ENCODE assay signal across 10 mouse cellular contexts in the genomic region with DNA sequence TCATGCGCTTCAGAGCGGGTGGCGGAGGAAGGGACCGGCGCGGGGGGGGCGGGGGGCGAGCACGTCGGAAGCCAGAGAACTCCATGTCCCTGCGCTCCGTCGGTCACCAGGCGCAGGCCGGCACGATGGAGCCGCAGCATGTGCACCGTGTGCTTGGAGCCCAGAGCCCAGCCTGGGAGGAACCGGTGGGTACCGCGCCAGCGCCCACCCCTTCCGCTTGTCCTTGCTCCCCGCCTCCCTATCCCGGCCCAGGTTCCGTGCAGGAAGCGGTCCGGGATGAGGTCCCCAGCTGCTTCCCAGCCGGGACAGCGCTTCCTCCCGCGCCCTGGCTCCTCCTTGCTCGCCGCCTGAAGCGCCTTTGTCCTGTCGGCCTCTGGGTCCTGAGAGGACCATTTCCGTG. TPM values are rescaled to one million over a fixed set of nuclear protein-coding genes. Genes with fewer than 3 reads are reported as not detected.
DNase-seq lines count a peak whose midpoint lies in the region; ATAC-seq lines count a peak whose summit lies in the region.
"Not testable (repeated sequence)": the region's sequence is repeated elsewhere in the genome, so short reads cannot be mapped to it uniquely, and the experiment has no call there.
"Had no signal": no experiment of that assay in that cellular context is flagged by ENCODE, and none has a peak within 500 bp of the region (broad histone marks: within the 10 kb centered on the region; RNA-seq: fewer than 3 reads in every experiment).

A gene (plus strand): TSS at position 101 of the 400 bp plus-strand sequence.

- H3K27me3 ChIP-seq in limb, embryonic 13.5 days; midbrain, embryonic 12.5 days: not testable (repeated sequence)

- H3K9me3 ChIP-seq in limb, embryonic 13.5 days; midbrain, embryonic 12.5 days: not testable (repeated sequence)

- H3K4me1 ChIP-seq in limb, embryonic 13.5 days; midbrain, embryonic 12.5 days: not testable (repeated sequence)

- not testable (repeated sequence) for H3K27ac ChIP-seq in limb, embryonic 13.5 days; midbrain, embryonic 12.5 days (replicated peaks)

- not testable (repeated sequence) for ATAC-seq in limb, embryonic 13.5 days (ENCODE audit: low FRiP score, low read depth); midbrain, embryonic 12.5 days (ENCODE audit: low FRiP score, low read depth)

- DNase-seq in CD4-positive helper T cell, adult 2 months (ENCODE audit: low read depth, low spot score), result peak; percentile 0
- peak; percentile 1 for DNase-seq in embryo, embryonic 10.5 days (ENCODE audit: low spot score)
- peak; percentile 12 for DNase-seq in forelimb bud, embryonic 11.5 days (ENCODE audit: low read depth, low spot score)
- peak; percentile 20 to 22 for DNase-seq in heart, postnatal 10 days
- peak; percentile 3 for DNase-seq in kidney, adult 18-20 months
- peak; percentile 5 for DNase-seq in skeletal muscle tissue, adult 2 months (ENCODE audit: low read depth, low spot score)

- intact Hi-C loops in heart, postnatal 10 days (cut with DNase I), result not testable (repeated sequence)

- peak within 1 kb of the TSS; percentile 61 for H3K4me2 ChIP-seq in limb, embryonic 13.5 days (replicated peaks)
- peak within 1 kb of the TSS; percentile 56 for H3K4me2 ChIP-seq in midbrain, embryonic 12.5 days (replicated peaks)

- H3K9ac ChIP-seq in limb, embryonic 13.5 days, result peak within 1 kb of the TSS; percentile 25; the same call in 1 of the 2 replicates
- 0 out of 2 replicates have a peak within 1 kb of the TSS, but pooled peaks have one; percentile 44 for H3K9ac ChIP-seq in midbrain, embryonic 12.5 days (replicated peaks)

- H3K4me3 ChIP-seq in limb, embryonic 13.5 days, result peak within 1 kb of the TSS; percentile 44
- peak within 1 kb of the TSS; percentile 42 for H3K4me3 ChIP-seq in midbrain, embryonic 12.5 days

- not testable (repeated sequence) for H3K36me3 ChIP-seq in limb, embryonic 13.5 days; midbrain, embryonic 12.5 days

- WGBS in limb, embryonic 13.5 days, result 7% methylated on average over 35 of the region's 37 CpGs
- WGBS in midbrain, embryonic 12.5 days, result 6% methylated on average over 37 of the region's 37 CpGs

RNA-seq across cellular contexts. Expression of the gene that starts here (rescaled TPM):
- 1 to 10 TPM; 2.4 to 3.6 TPM for total RNA-seq in heart, postnatal 10 days (2021)
- 0.18 TPM in 1 of 2 replicates, not detected in the other for polyA plus RNA-seq in limb, embryonic 13.5 days (2015; fragmentation: Nextera tagmentation; extraction: Ambion mirVana)
- 0.33 and 1.2 TPM in 2 replicates for polyA plus RNA-seq in midbrain, embryonic 12.5 days (2016; fragmentation: Nextera tagmentation; extraction: Ambion mirVana)
- total RNA-seq: liver, adult 2 months had no signal
- polyA plus RNA-seq: liver, adult 2 months; myocyte had no signal
